Mouse (Mus musculus) lung, embryonic 15.5 days (tissue): Measurements from ENCODE around the gene St6galnac6. TPM values are rescaled to one million over a fixed set of nuclear protein-coding genes. Genes with fewer than 3 reads are reported as not detected.

ENCODE experiments used
- ATAC-seq: fragments of 200-750 bp; cut with Nextera tagmentation; 2 replicates; pipeline ENCODE4 v1.8.0; 2017; ENCODE audit warnings: moderate number of reproducible peaks, borderline replicate concordance; ENCODE audit not compliant: low FRiP score, low TSS enrichment; ENCODE audit errors: extremely low read depth
- H3K27ac ChIP-seq: fragments of 300-500 bp; sonication (generic); 2 replicates; pipeline ENCODE4 v1.5.1; 2015; ENCODE audit warnings: moderate library complexity, mild to moderate bottlenecking, inconsistent platforms
- H3K27me3 ChIP-seq: fragments of 300-500 bp; sonication (generic); 2 replicates; pipeline ENCODE4 v1.6.1; 2015; ENCODE audit warnings: inconsistent platforms
- H3K36me3 ChIP-seq: fragments of 300-500 bp; sonication (generic); 2 replicates; pipeline ENCODE4 v1.6.1; 2015; ENCODE audit warnings: inconsistent platforms
- H3K4me1 ChIP-seq: fragments of 300-500 bp; sonication (generic); 2 replicates; pipeline ENCODE4 v1.6.1; 2015; ENCODE audit warnings: inconsistent platforms
- H3K4me2 ChIP-seq: fragments of 300-500 bp; sonication (generic); 2 replicates; pipeline ENCODE4 v1.6.1; 2015; ENCODE audit warnings: inconsistent platforms, mild to moderate bottlenecking, moderate library complexity
- H3K4me3 ChIP-seq: fragments of 300-500 bp; sonication (generic); 2 replicates; pipeline ENCODE4 v1.5.1; 2015; ENCODE audit warnings: mild to moderate bottlenecking, inconsistent platforms
- H3K9ac ChIP-seq: fragments of 300-500 bp; sonication (generic); 2 replicates; pipeline ENCODE4 v1.6.1; 2015; ENCODE audit warnings: inconsistent platforms
- H3K9me3 ChIP-seq: fragments of 300-500 bp; sonication (generic); 2 replicates; pipeline ENCODE4 v1.6.1; 2016; ENCODE audit warnings: inconsistent platforms
- WGBS: fragments of 180-500 bp; shearing (Covaris S2); methylation state at CpG from one replicate; pipeline ENCODE4 v1.1.7; 2015; 5-methylcytosine and 5-hydroxymethylcytosine counted together
- polyA plus RNA-seq: library from polyadenylated mRNA; unstranded; fragments of >200 nt; fragmentation: Nextera tagmentation; extraction: Ambion mirVana; gene quantifications from 2 replicates; pipeline ENCODE4 v1.2.1, GENCODE M21; 2015

Gene St6galnac6
- polyA plus RNA-seq, 1 experiment from 2014 or later, result 26.2 TPM

- WGBS, result 71% methylated on average over 6 of the region's 6 CpGs
- ATAC-seq, result no peak
- Histone ChIP-seq H3K4me3 (peak within 1 kb of the TSS; percentile 32), H3K4me2 (peak within 1 kb of the TSS; percentile 72), H3K9ac (peak within 1 kb of the TSS; percentile 30; the same call in 1 of the 2 replicates), H3K4me1 (peaks cover 18% of the 10 kb centered on the region), H3K27ac (no peak within 1 kb of the TSS), H3K36me3 (peaks cover 5% of the 10 kb centered on the region; the same call in 1 of the 2 replicates), H3K27me3 (peaks cover 17% of the 10 kb centered on the region), H3K9me3 (no peaks in the 10 kb centered on the region)
Measured at GRCm38 (mm10) chr2:32574497-32574896, 25.0 kb upstream of the St6galnac6 start, which contains the start of gene Pip5kl1. Pip5kl1 (plus strand) TSS chr2:32574797.

- Histone ChIP-seq H3K4me3 (peak overlapping the region; percentile 32), H3K9me3 (no peaks in the 10 kb centered on the region), H3K4me1 (peaks cover 18% of the 10 kb centered on the region), H3K27ac (no peak overlapping the region), H3K36me3 (peaks cover 5% of the 10 kb centered on the region; the same call in 1 of the 2 replicates), H3K27me3 (peaks cover 23% of the 10 kb centered on the region), H3K4me2 (peak overlapping the region; percentile 72), H3K9ac (peak overlapping the region; percentile 30; the same call in 1 of the 2 replicates)
- WGBS, result 2% methylated on average over 26 of the region's 26 CpGs
- ATAC-seq, result no peak
Measured at GRCm38 (mm10) chr2:32574901-32575585, 24.5 kb upstream of the St6galnac6 start.

- no peak; the same call in 1 of the 2 replicates for ATAC-seq
- Histone ChIP-seq H3K27ac (no peak within 1 kb of the TSS), H3K27me3 (peaks cover 25% of the 10 kb centered on the region), H3K4me1 (peaks cover 18% of the 10 kb centered on the region), H3K4me2 (peak within 1 kb of the TSS; percentile 72), H3K9ac (peak within 1 kb of the TSS; percentile 30; the same call in 1 of the 2 replicates), H3K9me3 (no peaks in the 10 kb centered on the region), H3K4me3 (peak within 1 kb of the TSS; percentile 32), H3K36me3 (peaks cover 5% of the 10 kb centered on the region; the same call in 1 of the 2 replicates)
- 8% methylated on average over 28 of the region's 28 CpGs for WGBS
Measured at GRCm38 (mm10) chr2:32575586-32576160, 23.8 kb upstream of the St6galnac6 start, which contains the start of gene 9430097D07Rik. 9430097D07Rik (minus strand) TSS chr2:32575684.

GRCm38 (mm10) chr2:32576532-32576931 is 23.0 kb upstream of the St6galnac6 start:
- H3K36me3 ChIP-seq, result peaks cover 5% of the 10 kb centered on the region; the same call in 1 of the 2 replicates
- ATAC-seq, result no peak
- H3K9ac ChIP-seq, result no peak overlapping the region
- no peak overlapping the region for H3K27ac ChIP-seq
- peaks cover 15% of the 10 kb centered on the region for H3K4me1 ChIP-seq
- WGBS, result 81% methylated on average over 9 of the region's 9 CpGs
- H3K27me3 ChIP-seq, result peaks cover 25% of the 10 kb centered on the region
- H3K4me3 ChIP-seq, result no peak overlapping the region
- no peaks in the 10 kb centered on the region for H3K9me3 ChIP-seq
- H3K4me2 ChIP-seq, result no peak overlapping the region

GRCm38 (mm10) chr2:32578146-32579046 is 21.1 kb upstream of the St6galnac6 start:
- no peak overlapping the region; the same call in 1 of the 2 replicates for H3K4me2 ChIP-seq
- H3K27me3 ChIP-seq, result peaks cover 25% of the 10 kb centered on the region
- WGBS, result 35% methylated on average over 24 of the region's 30 CpGs

GRCm38 (mm10) chr2:32581450-32582095 is 17.9 kb upstream of the St6galnac6 start:
- peaks cover 25% of the 10 kb centered on the region for H3K27me3 ChIP-seq
- peak; percentile 25; the same call in 1 of the 2 replicates for ATAC-seq
- no peak overlapping the region for H3K9ac ChIP-seq
- no peaks in the 10 kb centered on the region for H3K36me3 ChIP-seq
- H3K4me1 ChIP-seq, result peaks cover 6% of the 10 kb centered on the region; the same call in 1 of the 2 replicates
- H3K4me3 ChIP-seq, result peak overlapping the region; percentile 25
- H3K27ac ChIP-seq, result no peak overlapping the region
- H3K9me3 ChIP-seq, result no peaks in the 10 kb centered on the region
- 41% methylated on average over 19 of the region's 19 CpGs for WGBS
- H3K4me2 ChIP-seq, result peak overlapping the region; percentile 33

More at GRCm38 (mm10) chr2:32578146-32579046, 21.1 kb upstream of the St6galnac6 start:
- no peak for ATAC-seq
- Histone ChIP-seq H3K4me3 (no peak overlapping the region), H3K9ac (no peak overlapping the region), H3K36me3 (no peaks in the 10 kb centered on the region; the same call in 1 of the 2 replicates), H3K9me3 (no peaks in the 10 kb centered on the region), H3K27ac (no peak overlapping the region), H3K4me1 (peaks cover 14% of the 10 kb centered on the region)

- Histone ChIP-seq H3K9ac (0 out of 2 replicates have a peak overlapping the region, but pooled peaks have one; percentile 27), H3K4me2 (peak overlapping the region; percentile 63), H3K9me3 (no peaks in the 10 kb centered on the region), H3K27ac (no peak overlapping the region), H3K4me1 (peaks cover 16% of the 10 kb centered on the region), H3K27me3 (peaks cover 21% of the 10 kb centered on the region), H3K4me3 (peak overlapping the region; percentile 25), H3K36me3 (no peaks in the 10 kb centered on the region)
- peak; percentile 32 for ATAC-seq
- WGBS, result 9% methylated on average over 37 of the region's 37 CpGs
Measured at GRCm38 (mm10) chr2:32582830-32583799, 16.4 kb upstream of the St6galnac6 start.

- Histone ChIP-seq H3K4me3 (no peak overlapping the region), H3K27me3 (peaks cover under 1% of the 10 kb centered on the region; the same call in 1 of the 2 replicates), H3K4me2 (no peak overlapping the region), H3K9me3 (no peaks in the 10 kb centered on the region), H3K4me1 (peaks cover 34% of the 10 kb centered on the region), H3K9ac (no peak overlapping the region), H3K36me3 (no peaks in the 10 kb centered on the region), H3K27ac (no peak overlapping the region)
- no peak for ATAC-seq
- 83% methylated on average over 7 of the region's 7 CpGs for WGBS
Measured at GRCm38 (mm10) chr2:32585149-32585714, 14.3 kb upstream of the St6galnac6 start.

- Histone ChIP-seq H3K4me3 (peak within 1 kb of the TSS; percentile 55), H3K27ac (peak within 1 kb of the TSS; percentile 18), H3K9ac (peak within 1 kb of the TSS; percentile 53), H3K4me1 (peaks cover 34% of the 10 kb centered on the region), H3K4me2 (peak within 1 kb of the TSS; percentile 73), H3K36me3 (no peaks in the 10 kb centered on the region), H3K27me3 (no peaks in the 10 kb centered on the region; the same call in 1 of the 2 replicates), H3K9me3 (no peaks in the 10 kb centered on the region)
- WGBS, result under 1% methylated on average over 37 of the region's 38 CpGs
- ATAC-seq, result peak; percentile 86
Measured at GRCm38 (mm10) chr2:32586871-32587351, 12.6 kb upstream of the St6galnac6 start, which contains the start of gene St6galnac4. St6galnac4 (plus strand) TSS chr2:32587095.
